Mouse (Mus musculus) urinary bladder, adult 18-20 months (tissue): ENCODE data around the gene Sh2d3c.

Experiments
- DNase-seq, 2 experiments: peaks; one replicate each; pipeline ENCODE4 v3.0.0; 2022; ENCODE audit warnings: low spot score in 2 of 2, mixed read lengths in 2 of 2

Sh2d3c gene

DNA sequence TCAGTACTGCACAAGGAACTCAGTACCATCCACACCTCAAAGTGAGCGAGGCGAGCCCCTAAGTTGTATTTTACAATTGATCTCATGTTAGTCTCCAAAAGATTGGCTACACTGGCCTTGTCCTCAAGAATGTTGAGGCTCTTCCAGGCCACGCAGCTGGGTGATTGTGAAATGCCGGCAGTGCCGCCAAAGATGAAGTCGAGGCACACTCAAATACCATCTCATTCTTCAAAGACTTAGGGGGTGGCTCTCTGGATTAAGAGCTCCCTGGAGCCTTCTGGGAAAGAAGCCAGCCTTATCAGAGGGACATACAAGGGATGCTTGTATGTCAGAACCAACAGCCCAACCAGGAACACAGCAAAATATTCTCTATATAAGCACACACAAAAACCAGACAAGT is 70.4 kb downstream of the Sh2d3c start:
- DNase-seq = peak in 1 of 2 experiments; percentile 35

- no peak for DNase-seq
These were observed 75.0 kb downstream of the Sh2d3c start for GRCm38 (mm10) chr2:32795748-32796418.

DNA sequence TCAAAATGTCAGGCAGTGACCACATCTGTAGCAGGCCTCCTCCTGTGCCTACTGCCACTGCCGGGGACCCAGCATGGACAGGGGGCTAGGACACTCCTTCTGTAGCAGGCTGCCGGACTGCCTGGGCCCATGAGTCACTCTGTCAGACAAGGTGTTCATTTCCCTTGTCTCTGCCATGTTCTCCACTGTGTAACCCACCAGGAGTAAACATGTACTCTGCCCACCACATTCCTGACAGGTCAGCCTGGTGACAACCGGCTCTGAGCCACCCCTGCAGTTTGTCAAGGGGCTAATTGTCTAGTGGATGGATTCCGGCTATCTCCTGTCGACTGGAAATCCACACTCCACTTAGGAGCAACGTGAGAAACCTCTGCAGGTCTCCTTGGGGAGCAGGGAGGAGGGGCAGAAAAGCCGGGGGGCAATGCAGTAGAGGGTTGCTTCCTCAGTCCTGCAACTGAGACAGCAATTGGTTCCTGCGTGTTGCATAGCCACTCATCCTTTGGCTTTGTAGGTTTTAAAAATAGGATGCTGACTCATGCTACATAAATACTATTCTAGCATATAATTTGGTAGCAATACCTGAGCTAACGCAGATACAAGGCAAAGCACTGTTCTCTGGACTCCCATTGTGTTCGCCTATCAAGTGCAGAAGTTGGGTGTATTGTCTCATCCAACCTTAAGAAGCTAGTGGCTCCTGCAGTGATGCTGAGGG is 77.6 kb downstream of the Sh2d3c start:
- no peak for DNase-seq
